Mouse (Mus musculus): ENCODE data around the gene Mad2l2. TPM values are rescaled to one million over a fixed set of nuclear protein-coding genes. Genes with fewer than 3 reads are reported as not detected.
A peak's percentile ranks its signal among the peaks of the same experiment; 100 is the strongest.

The Mad2l2 gene
- total and polyA plus RNA-seq, 3 experiments = 9.4 to 25.1 (median 24.6) TPM

GRCm38 (mm10) chr4:148121982-148122693 is 8.0 kb upstream of the Mad2l2 start:
- no peak for ATAC-seq (ENCODE audit: extremely low read depth, insufficient number of reproducible peaks, low FRiP score, poor library complexity, severe bottlenecking)

GRCm38 (mm10) chr4:148122694-148123066 is 7.5 kb upstream of the Mad2l2 start:
- ATAC-seq (ENCODE audit: extremely low read depth, insufficient number of reproducible peaks, low FRiP score, poor library complexity, severe bottlenecking) = no peak
- H3K9me3 ChIP-seq (replicated peaks) = no peaks in the 10 kb centered on the region
- TF ChIP-seq GATA1 (IDR thresholded peaks at IDR 0.05; ENCODE audit: borderline replicate concordance, low read length) = no peak
- no peak for TF ChIP-seq CTCF (IDR thresholded peaks at IDR 0.05; ENCODE audit: low read depth, low read length)
- TF ChIP-seq GATA2 (IDR thresholded peaks at IDR 0.05; ENCODE audit: borderline replicate concordance, low read depth, low read length) = no peak
- TF ChIP-seq POLR2AphosphoS5 (IDR thresholded peaks at IDR 0.05; ENCODE audit: insufficient replicate concordance, low read depth, low read length) = no peak
- TF ChIP-seq TAL1 (conservative IDR thresholded peaks at IDR 0.05; ENCODE audit: low read depth, low read length) = no peak
- H3K27me3 ChIP-seq (ENCODE audit: insufficient read depth, low read length) = peaks cover 12% of the 10 kb centered on the region
- no peaks in the 10 kb centered on the region for H3K36me3 ChIP-seq (replicated peaks)
- DNase-seq (ENCODE audit: low spot score) = no peak
- H3K4me1 ChIP-seq (ENCODE audit: insufficient read depth, low read depth, low read length) = no peaks in the 10 kb centered on the region
- H3K4me3 ChIP-seq (ENCODE audit: low read depth, low read length) = no peak overlapping the region

More at GRCm38 (mm10) chr4:148121982-148122693, 8.0 kb upstream of the Mad2l2 start:
- no peak for DNase-seq (ENCODE audit: low spot score)
- TF ChIP-seq POLR2AphosphoS5 (IDR thresholded peaks at IDR 0.05; ENCODE audit: insufficient replicate concordance, low read depth, low read length) = no peak
- TF ChIP-seq GATA2 (IDR thresholded peaks at IDR 0.05; ENCODE audit: borderline replicate concordance, low read depth, low read length) = no peak
- no peak for TF ChIP-seq GATA1 (IDR thresholded peaks at IDR 0.05; ENCODE audit: borderline replicate concordance, low read length)
- no peak for TF ChIP-seq TAL1 (conservative IDR thresholded peaks at IDR 0.05; ENCODE audit: low read depth, low read length)
- TF ChIP-seq CTCF (IDR thresholded peaks at IDR 0.05; ENCODE audit: low read depth, low read length) = no peak
- Histone ChIP-seq H3K4me3 (ENCODE audit: low read depth, low read length) (no peak overlapping the region), H3K9me3 (replicated peaks) (peaks cover 3% of the 10 kb centered on the region), H3K36me3 (replicated peaks) (no peaks in the 10 kb centered on the region), H3K4me1 (ENCODE audit: insufficient read depth, low read depth, low read length) (no peaks in the 10 kb centered on the region), H3K27me3 (ENCODE audit: insufficient read depth, low read length) (peaks cover 9% of the 10 kb centered on the region; the same call in 1 of the 2 replicates)

- TF ChIP-seq TAL1 (conservative IDR thresholded peaks at IDR 0.05; ENCODE audit: low read depth, low read length) (no peak), POLR2AphosphoS5 (IDR thresholded peaks at IDR 0.05; ENCODE audit: insufficient replicate concordance, low read depth, low read length) (no peak), GATA2 (IDR thresholded peaks at IDR 0.05; ENCODE audit: borderline replicate concordance, low read depth, low read length) (no peak), CTCF (IDR thresholded peaks at IDR 0.05; ENCODE audit: low read depth, low read length) (no peak), GATA1 (IDR thresholded peaks at IDR 0.05; ENCODE audit: borderline replicate concordance, low read length) (no peak)
- ATAC-seq (ENCODE audit: extremely low read depth, insufficient number of reproducible peaks, low FRiP score, poor library complexity, severe bottlenecking) = no peak
- Histone ChIP-seq H3K4me1 (ENCODE audit: insufficient read depth, low read depth, low read length) (peaks cover 12% of the 10 kb centered on the region), H3K36me3 (replicated peaks) (no peaks in the 10 kb centered on the region), H3K27me3 (ENCODE audit: insufficient read depth, low read length) (peaks cover 55% of the 10 kb centered on the region), H3K9me3 (replicated peaks) (no peaks in the 10 kb centered on the region), H3K4me3 (ENCODE audit: low read depth, low read length) (no peak overlapping the region)
- no peak for DNase-seq (ENCODE audit: low spot score)
Measured at GRCm38 (mm10) chr4:148128241-148128640, 1.9 kb upstream of the Mad2l2 start.

GRCm38 (mm10) chr4:148128672-148129071 is 1.5 kb upstream of the Mad2l2 start:
- H3K4me3 ChIP-seq (ENCODE audit: low read depth, low read length) = no peak overlapping the region
- peaks cover 56% of the 10 kb centered on the region for H3K27me3 ChIP-seq (ENCODE audit: insufficient read depth, low read length)
- H3K36me3 ChIP-seq (replicated peaks) = no peaks in the 10 kb centered on the region
- H3K4me1 ChIP-seq (ENCODE audit: insufficient read depth, low read depth, low read length) = peaks cover 12% of the 10 kb centered on the region
- DNase-seq (ENCODE audit: low spot score) (no peak), ATAC-seq (ENCODE audit: extremely low read depth, insufficient number of reproducible peaks, low FRiP score, poor library complexity, severe bottlenecking) (no peak)
- no peaks in the 10 kb centered on the region for H3K9me3 ChIP-seq (replicated peaks)
- TF ChIP-seq CTCF (IDR thresholded peaks at IDR 0.05; ENCODE audit: low read depth, low read length) = no peak
- no peak for TF ChIP-seq GATA1 (IDR thresholded peaks at IDR 0.05; ENCODE audit: borderline replicate concordance, low read length)
- no peak for TF ChIP-seq POLR2AphosphoS5 (IDR thresholded peaks at IDR 0.05; ENCODE audit: insufficient replicate concordance, low read depth, low read length)
- TF ChIP-seq TAL1 (conservative IDR thresholded peaks at IDR 0.05; ENCODE audit: low read depth, low read length) = no peak
- no peak for TF ChIP-seq GATA2 (IDR thresholded peaks at IDR 0.05; ENCODE audit: borderline replicate concordance, low read depth, low read length)

- TF ChIP-seq POLR2AphosphoS5 (IDR thresholded peaks at IDR 0.05; ENCODE audit: insufficient replicate concordance, low read depth, low read length) (no peak), TAL1 (conservative IDR thresholded peaks at IDR 0.05; ENCODE audit: low read depth, low read length) (no peak), GATA2 (IDR thresholded peaks at IDR 0.05; ENCODE audit: borderline replicate concordance, low read depth, low read length) (no peak), CTCF (IDR thresholded peaks at IDR 0.05; ENCODE audit: low read depth, low read length) (no peak), GATA1 (IDR thresholded peaks at IDR 0.05; ENCODE audit: borderline replicate concordance, low read length) (no peak)
- peaks cover 56% of the 10 kb centered on the region for H3K27me3 ChIP-seq (ENCODE audit: insufficient read depth, low read length)
- peak within 1 kb of the TSS; percentile 42; the same call in 1 of the 2 replicates for H3K4me3 ChIP-seq (ENCODE audit: low read depth, low read length)
- no peak for ATAC-seq (ENCODE audit: extremely low read depth, insufficient number of reproducible peaks, low FRiP score, poor library complexity, severe bottlenecking)
- H3K4me1 ChIP-seq (ENCODE audit: insufficient read depth, low read depth, low read length) = peaks cover 20% of the 10 kb centered on the region
- H3K36me3 ChIP-seq (replicated peaks) = no peaks in the 10 kb centered on the region
- no peaks in the 10 kb centered on the region for H3K9me3 ChIP-seq (replicated peaks)
- no peak for DNase-seq (ENCODE audit: low spot score)
Measured at GRCm38 (mm10) chr4:148130561-148131413, 603 bp downstream of the Mad2l2 start, which contains the start of gene Draxin. Gene Draxin (minus strand): TSS chr4:148130698.

Measured in G1E (cell line).